Mouse (Mus musculus) heart, adult 9 months (tissue): Measurements from ENCODE around the gene Bglap2.
A peak's percentile ranks its signal among the peaks of the same experiment; 100 is the strongest.
"Not testable (repeated sequence)": the region's sequence is repeated elsewhere in the genome, so short reads cannot be mapped to it uniquely, and the experiment has no call there.

Experiments
- DNase-seq, 2 experiments: peaks; one replicate each; pipeline ENCODE4 v3.0.0; 2022; ENCODE audit warnings: low spot score in 2 of 2

Bglap2 gene

DNA sequence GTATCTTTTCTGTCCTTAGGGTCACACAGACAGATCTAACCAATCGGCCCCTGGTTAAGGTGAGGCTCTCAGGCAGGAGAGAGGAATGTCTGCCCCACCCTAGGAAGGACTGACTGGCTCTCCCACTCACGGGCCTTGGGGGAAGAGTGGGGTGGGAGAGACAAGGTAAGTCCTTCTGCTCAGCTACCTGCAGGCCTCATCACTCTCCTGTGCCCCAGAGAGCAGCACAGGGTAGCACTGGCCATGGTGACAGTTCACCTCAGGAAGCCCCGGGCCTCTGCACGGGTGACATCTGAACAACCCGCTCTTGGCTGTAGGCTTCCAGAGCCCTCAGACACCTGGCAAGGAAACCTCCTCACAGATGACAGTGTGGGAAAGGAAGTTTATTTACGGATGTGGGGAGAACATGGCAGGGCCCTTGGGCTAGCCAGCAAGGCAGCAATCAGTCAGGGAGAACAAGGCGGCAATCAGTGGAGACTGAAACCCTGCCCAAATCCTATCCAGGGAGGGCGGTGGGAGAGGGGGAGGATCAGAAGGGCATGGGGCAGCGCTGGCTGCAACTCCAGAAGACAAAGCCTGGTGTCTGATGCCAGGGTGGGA lies 15.4 kb upstream of the Bglap2 start:
- DNase-seq: no peak

DNA sequence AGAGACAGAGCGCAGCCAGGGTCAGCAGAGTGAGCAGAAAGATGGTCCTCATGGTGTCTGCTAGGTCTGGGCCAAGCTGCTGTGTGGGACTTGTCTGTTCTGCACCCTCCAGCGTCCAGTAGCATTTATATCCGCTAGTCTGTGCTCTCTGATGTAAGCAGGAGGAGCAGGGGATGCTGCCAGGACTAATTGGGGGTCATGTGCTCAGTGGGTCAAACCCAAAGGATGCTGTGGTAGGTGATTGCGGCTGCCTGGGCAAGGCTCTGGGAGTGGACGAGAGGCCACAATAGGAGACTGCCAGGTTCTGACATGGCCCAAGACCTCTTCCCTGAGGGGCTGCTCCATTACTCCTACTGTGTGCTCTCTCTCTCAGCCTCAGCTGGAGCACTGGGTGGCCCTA lies 5.9 kb upstream of the Bglap2 start, which contains the start of gene Bglap:
TSS of gene Bglap (minus strand) at position 101 of the 400 bp plus-strand sequence.
- DNase-seq: no peak

DNA sequence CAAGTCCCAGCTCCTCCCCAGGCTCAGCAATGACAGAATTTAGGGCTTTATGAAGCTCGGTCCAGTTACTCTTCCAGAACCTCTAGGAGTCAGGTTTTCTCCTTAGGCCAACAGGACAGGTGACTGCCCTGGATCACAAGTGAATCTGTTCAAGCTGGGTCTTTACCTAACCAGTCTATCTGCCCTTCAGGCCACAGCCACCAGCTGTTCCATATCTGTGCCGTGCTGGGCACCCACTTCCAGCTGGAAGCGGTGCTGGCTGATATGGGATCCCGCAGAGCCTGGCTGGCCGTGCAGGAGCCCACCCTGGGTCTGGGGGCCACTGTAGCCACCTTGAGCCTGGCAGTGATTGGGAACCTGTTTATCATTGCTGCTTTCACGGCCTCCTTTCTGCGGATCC lies 3.9 kb upstream of the Bglap2 start:
- not testable (repeated sequence) for DNase-seq

DNA sequence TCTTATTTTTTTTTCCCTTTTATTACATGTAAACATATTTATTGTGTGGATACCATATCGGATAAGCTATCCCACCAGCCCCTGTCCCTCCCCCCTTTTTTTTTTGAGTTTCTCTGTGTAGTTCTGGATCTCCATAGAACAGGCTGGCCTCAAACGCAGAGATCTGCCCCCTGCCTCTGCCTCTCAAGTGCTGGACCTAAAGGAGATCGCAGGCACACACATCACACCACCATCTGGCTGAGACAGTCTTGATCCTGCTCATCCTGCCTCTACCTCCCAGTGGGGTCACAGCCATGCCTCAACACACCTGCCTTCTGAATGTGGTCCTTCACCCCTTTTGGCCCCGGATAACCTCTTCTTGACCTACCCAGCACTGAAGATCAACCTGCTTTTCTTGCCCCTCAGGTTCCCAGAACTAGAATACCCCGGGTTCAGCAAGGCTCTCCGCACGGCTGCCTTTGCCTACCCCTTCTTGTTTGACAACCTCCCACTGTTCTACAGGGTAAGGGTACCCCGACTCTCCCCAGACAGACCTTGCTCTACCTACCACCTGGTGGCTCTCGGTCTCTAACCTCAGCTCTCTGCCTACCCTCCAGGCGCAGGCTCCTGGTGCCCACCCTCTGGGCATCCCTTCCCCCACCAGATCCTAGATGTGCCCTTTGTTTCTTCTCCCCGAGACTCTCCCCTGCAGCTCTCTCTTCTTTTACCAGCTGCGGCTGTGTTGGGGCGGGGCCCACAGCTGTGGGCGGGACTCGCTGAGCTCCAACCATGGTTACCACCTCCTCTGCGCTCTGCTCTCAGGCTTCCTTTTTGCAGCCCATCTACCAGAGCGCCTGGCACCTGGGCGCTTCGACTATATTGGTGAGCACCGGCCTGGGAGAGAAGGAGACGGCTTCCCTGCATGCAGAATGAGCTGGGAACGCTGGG lies 3.2 kb upstream of the Bglap2 start:
- DNase-seq: not testable (repeated sequence)

DNA sequence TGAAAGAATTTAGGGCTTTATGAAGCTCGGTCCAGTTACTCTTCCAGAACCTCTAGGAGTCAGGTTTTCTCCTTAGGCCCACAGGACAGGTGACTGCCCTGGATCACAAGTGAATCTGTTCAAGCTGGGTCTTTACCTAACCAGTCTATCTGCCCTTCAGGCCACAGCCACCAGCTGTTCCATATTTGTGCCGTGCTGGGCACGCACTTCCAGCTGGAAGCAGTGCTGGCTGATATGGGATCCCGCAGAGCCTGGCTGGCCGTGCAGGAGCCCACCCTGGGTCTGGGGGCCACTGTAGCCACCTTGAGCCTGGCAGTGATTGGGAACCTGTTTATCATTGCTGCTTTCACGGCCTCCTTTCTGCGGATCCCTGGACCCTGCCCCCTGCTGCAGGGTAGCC lies 1.9 kb downstream of the Bglap2 start:
- DNase-seq: not testable (repeated sequence)

GRCm38 (mm10) chr3:88375750-88376626 lies 2.5 kb downstream of the Bglap2 start:
- DNase-seq: not testable (repeated sequence)

DNA sequence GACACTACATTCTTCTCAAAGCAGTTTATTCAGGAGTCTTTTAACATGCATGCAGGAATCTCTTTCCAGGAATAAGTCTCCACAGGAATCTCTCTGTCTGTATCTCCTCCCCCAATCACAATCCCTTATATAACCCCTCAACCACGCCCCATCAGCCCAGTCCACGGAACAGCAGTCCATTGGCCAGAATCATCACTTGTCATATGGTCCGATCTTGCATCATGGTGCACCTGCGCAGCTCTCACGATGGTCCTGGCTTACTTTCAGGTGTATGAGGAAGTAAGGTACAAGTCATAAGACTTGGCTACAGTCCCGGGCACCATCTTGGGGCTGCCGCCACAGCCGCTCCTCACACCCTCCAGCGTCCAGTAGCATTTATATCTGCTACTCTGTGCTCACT lies 5.9 kb downstream of the Bglap2 start, which contains the start of gene Bglap3:
TSS of gene Bglap3 (minus strand) at position 101 of the 400 bp plus-strand sequence.
- not testable (repeated sequence) for DNase-seq

DNA sequence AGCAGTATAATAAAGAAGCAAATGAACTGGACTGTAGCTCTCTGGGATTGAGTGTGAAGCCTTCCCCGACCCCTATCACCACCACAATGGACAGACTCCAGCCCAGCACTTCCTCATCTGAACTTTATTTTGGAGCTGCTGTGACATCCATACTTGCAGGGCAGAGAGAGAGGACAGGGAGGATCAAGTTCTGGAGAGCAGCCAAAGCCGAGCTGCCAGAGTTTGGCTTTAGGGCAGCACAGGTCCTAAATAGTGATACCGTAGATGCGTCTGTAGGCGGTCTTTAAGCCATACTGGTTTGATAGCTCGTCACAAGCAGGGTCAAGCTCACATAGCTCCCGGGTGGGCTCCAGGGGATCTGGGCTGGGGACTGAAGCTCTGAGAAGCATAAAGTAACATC lies 10.0 kb downstream of the Bglap2 start:
- DNase-seq: not testable (repeated sequence)

- not testable (repeated sequence) for DNase-seq
Measured at GRCm38 (mm10) chr3:88367517-88367916, 11.0 kb downstream of the Bglap2 start.

- DNase-seq: not testable (repeated sequence)
Measured at GRCm38 (mm10) chr3:88366830-88367428, 11.6 kb downstream of the Bglap2 start.

DNA sequence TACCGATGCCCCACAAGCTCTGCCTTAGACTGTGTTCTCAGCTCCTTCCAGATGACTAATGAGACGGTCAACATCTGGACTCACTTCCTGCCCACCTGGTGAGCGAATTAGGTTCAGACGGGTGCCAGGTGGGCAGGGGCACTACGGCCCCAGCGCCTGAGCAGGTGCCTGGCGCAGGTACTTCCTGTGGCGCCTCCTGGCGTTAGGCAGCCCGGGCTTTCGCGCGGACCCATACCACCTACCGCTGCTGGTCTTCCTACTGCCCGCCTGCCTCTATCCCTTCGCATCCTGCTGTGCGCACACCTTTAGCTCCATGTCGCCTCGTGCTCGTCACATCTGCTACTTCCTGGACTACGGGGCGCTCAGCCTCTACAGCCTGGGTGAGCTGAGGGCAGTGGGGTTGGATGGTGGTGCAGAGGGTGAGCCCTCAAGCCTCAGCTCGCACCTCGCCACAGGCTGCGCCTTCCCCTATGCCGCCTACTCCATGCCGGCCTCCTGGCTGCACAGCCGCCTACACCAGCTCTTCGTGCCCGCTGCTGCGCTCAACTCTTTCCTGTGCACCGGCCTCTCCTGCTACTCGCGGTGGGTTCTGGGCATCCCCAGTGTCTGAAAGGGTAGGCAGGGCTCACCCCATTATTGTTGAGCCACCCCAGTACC lies 12.7 kb downstream of the Bglap2 start:
- no peak for DNase-seq

GRCm38 (mm10) chr3:88364337-88364736 lies 14.2 kb downstream of the Bglap2 start, which contains the start of gene Paqr6:
Gene Paqr6 (plus strand): TSS chr3:88364584.
- DNase-seq: peak; percentile 37 to 64

GRCm38 (mm10) chr3:88363700-88364099 lies 14.8 kb downstream of the Bglap2 start:
- peak in 1 of 2 experiments; percentile 20 for DNase-seq

GRCm38 (mm10) chr3:88361612-88362313 lies 16.7 kb downstream of the Bglap2 start:
- DNase-seq: no peak

- no peak for DNase-seq
Measured at GRCm38 (mm10) chr3:88361096-88361495, 17.4 kb downstream of the Bglap2 start.

GRCm38 (mm10) chr3:88359989-88360388 lies 18.5 kb downstream of the Bglap2 start:
- DNase-seq: no peak

- DNase-seq: no peak
Measured at GRCm38 (mm10) chr3:88359584-88359983, 18.9 kb downstream of the Bglap2 start.

DNA sequence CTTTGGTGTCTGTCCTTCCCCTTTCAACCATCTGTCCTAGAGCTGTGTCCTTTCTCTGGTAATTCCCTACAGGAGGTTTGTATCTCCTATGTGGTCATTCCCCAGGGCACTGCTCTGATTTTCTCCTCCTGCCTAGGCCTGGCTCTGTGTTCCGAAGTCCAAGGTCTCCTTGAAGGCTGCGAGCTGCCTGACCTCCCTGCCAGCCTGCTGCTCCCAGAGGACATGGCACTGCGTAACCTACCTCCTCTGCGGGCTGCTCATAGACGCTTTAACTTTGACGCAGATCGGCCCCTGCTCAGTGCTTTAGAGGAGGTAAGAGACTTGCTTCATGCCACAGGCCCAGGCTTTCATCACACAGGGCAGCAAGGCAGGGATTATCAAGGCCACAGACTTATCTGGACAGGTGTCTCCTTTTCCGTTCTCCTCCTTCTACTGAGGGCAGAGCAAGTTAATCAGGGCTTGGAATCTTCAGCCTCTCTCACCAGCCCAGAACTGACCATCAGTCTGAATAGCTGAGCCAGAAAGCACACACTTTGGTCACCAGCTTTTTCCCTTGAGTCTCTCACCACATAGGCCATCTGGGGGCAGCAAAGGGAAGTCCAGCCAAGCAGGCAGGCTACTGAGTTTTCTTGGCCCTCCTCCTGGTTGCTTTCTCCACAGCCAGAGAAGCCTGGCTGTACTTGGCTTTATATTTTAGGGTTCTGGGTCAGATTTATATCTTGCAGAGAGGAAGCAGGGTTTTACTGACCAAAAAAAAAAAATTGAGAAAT lies 23.9 kb downstream of the Bglap2 start:
- no peak for DNase-seq

DNA sequence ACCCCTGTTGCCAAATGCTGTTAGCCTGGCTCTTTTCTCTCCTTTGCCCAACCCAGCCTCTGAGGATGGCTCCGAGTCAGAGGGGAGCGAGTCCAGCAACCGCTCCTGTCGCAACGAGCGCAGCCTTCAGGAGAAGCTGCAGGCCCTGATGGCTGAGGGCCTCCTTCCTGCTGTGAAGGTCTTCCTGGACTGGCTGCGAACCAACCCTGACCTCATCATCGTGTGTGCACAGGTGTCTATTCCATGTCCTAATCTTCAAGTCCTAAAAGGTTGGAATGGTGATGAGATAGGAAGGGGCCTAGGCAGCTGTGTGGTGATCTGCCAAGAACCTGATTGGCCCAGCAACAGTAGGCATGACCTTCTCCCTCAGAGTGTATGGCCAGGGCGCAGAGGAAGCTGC lies 25.6 kb downstream of the Bglap2 start:
- no peak for DNase-seq
